Mouse (Mus musculus): ENCODE measurements at regions not wholly inside any gene's neighbourhood (a gene's known extent, or its start where the extent isn't known, plus 50 kb on each side); places are given as distances from the start of the nearest gene placed in this dataset.

GRCm38 (mm10) chr14:98866880-98867279 is 127.2 kb downstream of the Rpl36a-ps1 start:
- TF ChIP-seq CTCF (IDR thresholded peaks at IDR 0.05), result no peak
- TF ChIP-seq EP300 (IDR thresholded peaks at IDR 0.05), result no peak

All from lung, postnatal 0 days (tissue).